Mouse (Mus musculus) bone marrow, adult 2 months (tissue): ENCODE results near the gene Tet3.

ENCODE experiments used
- CTCF ChIP-seq: fragments of 200-500 bp; IDR thresholded peaks from 2 replicates; pipeline ENCODE4 v1.5.1; 2011; ENCODE audit warnings: low read length, control low read depth; ENCODE audit not compliant: control insufficient read depth, insufficient read depth
- POLR2A ChIP-seq: fragments of 200-500 bp; IDR thresholded peaks from 2 replicates; pipeline ENCODE4 v1.6.1; 2011; ENCODE audit warnings: low read depth, mild to moderate bottlenecking, control low read depth, low read length, borderline replicate concordance; ENCODE audit not compliant: control insufficient read depth

DNA sequence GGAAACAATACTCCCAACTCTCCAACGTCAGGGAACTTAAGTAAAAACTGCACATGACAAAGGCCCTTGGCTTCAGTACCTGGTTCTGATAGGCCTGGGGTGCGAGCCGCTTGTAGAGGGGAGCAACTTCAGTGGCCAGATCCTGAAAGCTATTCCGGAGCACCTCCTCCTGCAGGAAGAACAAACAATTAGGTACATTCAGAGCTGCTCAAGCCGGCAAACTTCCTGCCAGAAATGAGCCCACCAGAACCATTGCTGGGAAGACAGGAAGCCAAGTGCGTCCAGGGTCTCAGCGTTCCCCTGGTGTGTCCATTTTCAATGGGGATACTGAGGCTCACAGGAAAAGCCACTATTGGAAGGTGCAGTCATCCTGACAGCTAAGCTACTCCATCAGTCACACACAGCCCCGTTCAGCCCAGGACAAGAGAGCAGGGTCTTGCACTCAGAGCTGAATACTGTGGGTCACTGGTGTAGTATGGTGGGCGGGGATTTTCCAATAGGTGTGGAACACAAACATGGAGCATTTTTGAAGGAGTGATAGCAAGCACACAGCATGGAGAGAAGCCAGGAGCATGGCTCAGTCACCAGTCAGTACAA is 85.1 kb downstream of the Tet3 start:
- TF ChIP-seq POLR2A (no peak), CTCF (no peak)
